Mouse (Mus musculus) stomach, embryonic 14.5 days (tissue): Measurements from ENCODE around the gene Samd5. TPM values are rescaled to one million over a fixed set of nuclear protein-coding genes. Genes with fewer than 3 reads are reported as not detected.

Experiments used
- ATAC-seq: fragments of 200-750 bp; cut with Nextera tagmentation; 2 replicates; pipeline ENCODE4 v1.8.0; 2017; ENCODE audit warnings: low read depth, moderate TSS enrichment; ENCODE audit not compliant: insufficient number of reproducible peaks, insufficient read depth, low FRiP score
- H3K27ac ChIP-seq: fragments of 300-500 bp; sonication (generic); 2 replicates; pipeline ENCODE4 v1.5.1; 2014; ENCODE audit warnings: mild to moderate bottlenecking, low read length, moderate library complexity, mixed read lengths
- H3K27me3 ChIP-seq: fragments of 300-500 bp; sonication (generic); 2 replicates; pipeline ENCODE4 v1.6.1; 2014; ENCODE audit warnings: low read length, control low read depth, mixed read lengths; ENCODE audit not compliant: control insufficient read depth, insufficient read depth
- H3K36me3 ChIP-seq: fragments of 300-500 bp; sonication (generic); 2 replicates; pipeline ENCODE4 v1.6.1; 2014; ENCODE audit warnings: mild to moderate bottlenecking, control low read depth, low read length, moderate library complexity, mixed read lengths; ENCODE audit not compliant: control insufficient read depth, insufficient read depth
- H3K4me1 ChIP-seq: fragments of 300-500 bp; sonication (generic); 2 replicates; pipeline ENCODE4 v1.6.1; 2014; ENCODE audit warnings: low read length, control low read depth, mixed read lengths; ENCODE audit not compliant: control insufficient read depth, insufficient read depth
- H3K4me2 ChIP-seq: fragments of 300-500 bp; sonication (generic); replicated peaks from 2 replicates; pipeline ENCODE4 v1.6.1; 2014; ENCODE audit warnings: low read depth, low read length, control low read depth
- H3K4me3 ChIP-seq: fragments of 300-500 bp; sonication (generic); 2 replicates; pipeline ENCODE4 v1.5.1; 2014; ENCODE audit warnings: low read depth, low read length, control low read depth
- H3K9ac ChIP-seq: fragments of 300-500 bp; sonication (generic); replicated peaks from 2 replicates; pipeline ENCODE4 v1.6.1; 2014; ENCODE audit warnings: low read depth, mild to moderate bottlenecking, control low read depth, low read length, moderate library complexity, mixed read lengths
- H3K9me3 ChIP-seq: fragments of 300-500 bp; sonication (generic); 2 replicates; pipeline ENCODE4 v1.6.1; 2016; ENCODE audit warnings: low read depth, low read length, control low read depth; ENCODE audit not compliant: control insufficient read depth
- WGBS: fragments of 180-500 bp; shearing (Covaris S2); extraction: QIAGEN DNeasy Blood & Tissue Kit; methylation state at CpG from one replicate; pipeline ENCODE4 v1.1.7; 2014; 5-methylcytosine and 5-hydroxymethylcytosine counted together
- polyA plus RNA-seq: library from polyadenylated mRNA; unstranded; fragments of >200 nt; fragmentation: Nextera tagmentation; extraction: Ambion mirVana; gene quantifications from 2 replicates; pipeline ENCODE4 v1.2.1, GENCODE M21; 2014

Samd5 gene
- polyA plus RNA-seq, 1 experiment from 2014 or later: 18.3 TPM

DNA sequence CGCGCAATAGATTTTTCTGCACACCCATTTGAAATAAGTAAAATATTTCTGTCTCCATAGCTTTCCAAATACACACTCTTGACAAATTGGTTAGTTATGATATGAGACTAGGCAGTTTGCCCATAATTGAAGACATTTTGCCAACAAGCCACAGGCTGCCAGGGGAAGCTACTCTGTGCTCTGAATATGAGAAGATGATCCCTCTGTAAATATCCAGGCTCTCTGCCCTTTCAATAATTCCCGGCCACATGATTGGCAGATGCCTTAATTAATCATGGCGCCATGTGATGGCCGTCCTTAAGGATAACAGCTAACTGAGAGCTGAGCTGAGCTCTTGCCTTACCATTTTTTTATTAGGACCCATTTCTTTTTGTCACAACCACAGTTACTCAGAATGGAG lies 69.4 kb downstream of the Samd5 start:
- Histone ChIP-seq H3K4me1 (0 out of 2 replicates have a peak, but pooled peaks cover 8% of the 10 kb centered on the region), H3K4me2 (no peak overlapping the region), H3K27me3 (no peaks in the 10 kb centered on the region), H3K36me3 (no peaks in the 10 kb centered on the region), H3K9me3 (no peaks in the 10 kb centered on the region), H3K27ac (no peak overlapping the region), H3K4me3 (no peak overlapping the region), H3K9ac (no peak overlapping the region)
- ATAC-seq: no peak
- 70% methylated on average over 5 of the region's 5 CpGs for WGBS

DNA sequence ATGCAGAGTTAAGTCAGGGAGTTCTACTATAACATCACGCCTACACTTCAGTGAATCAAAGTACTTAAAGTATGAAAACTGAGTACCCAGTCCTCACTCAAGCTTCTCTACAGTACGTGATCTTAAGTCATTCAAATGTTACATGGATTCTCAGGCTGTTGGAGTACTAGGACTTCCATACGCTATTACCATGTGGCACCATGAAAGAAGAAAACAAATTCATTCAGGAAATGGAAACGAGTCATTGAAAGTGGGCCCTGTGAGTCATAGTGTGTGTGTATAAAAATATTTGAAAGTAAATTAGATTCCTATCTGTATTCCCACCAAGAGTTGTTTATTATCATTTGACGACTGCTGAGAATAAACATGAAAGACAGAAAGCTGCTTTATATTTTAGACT lies 71.7 kb downstream of the Samd5 start:
- Histone ChIP-seq H3K9me3 (no peaks in the 10 kb centered on the region), H3K4me2 (no peak overlapping the region), H3K9ac (no peak overlapping the region), H3K27ac (no peak overlapping the region), H3K4me3 (no peak overlapping the region), H3K27me3 (no peaks in the 10 kb centered on the region), H3K36me3 (no peaks in the 10 kb centered on the region), H3K4me1 (0 out of 2 replicates have a peak, but pooled peaks cover 6% of the 10 kb centered on the region)
- no peak for ATAC-seq
- 63% methylated on average over 5 of the region's 5 CpGs for WGBS

- Histone ChIP-seq H3K9me3 (no peaks in the 10 kb centered on the region), H3K27me3 (no peaks in the 10 kb centered on the region), H3K4me1 (0 out of 2 replicates have a peak, but pooled peaks cover 1% of the 10 kb centered on the region), H3K36me3 (no peaks in the 10 kb centered on the region), H3K9ac (no peak overlapping the region), H3K4me3 (no peak overlapping the region), H3K4me2 (no peak overlapping the region), H3K27ac (no peak overlapping the region)
- WGBS: 73% methylated on average over 5 of the region's 5 CpGs
- no peak for ATAC-seq
Observed at GRCm38 (mm10) chr10:9602845-9603244, 72.2 kb downstream of the Samd5 start.

DNA sequence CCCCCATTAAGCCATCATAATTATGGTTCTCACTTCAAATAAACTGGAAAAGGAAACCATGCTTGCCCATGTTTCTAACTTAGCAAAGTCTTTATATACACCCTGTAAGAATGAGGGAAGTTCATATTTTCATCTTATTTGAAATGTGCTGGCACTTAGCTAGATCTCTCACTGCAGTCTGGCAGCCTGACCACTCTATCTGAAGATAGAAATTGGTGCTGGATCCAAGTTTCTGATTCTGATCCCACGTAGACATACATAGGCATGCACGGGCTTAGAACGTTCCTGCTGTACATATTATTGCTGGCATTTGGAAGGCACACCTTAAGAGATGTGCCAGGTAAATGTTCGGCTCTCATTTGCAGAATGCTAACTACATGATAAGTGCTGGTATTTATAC lies 72.6 kb downstream of the Samd5 start:
- Histone ChIP-seq H3K4me2 (no peak overlapping the region), H3K27me3 (no peaks in the 10 kb centered on the region), H3K9ac (no peak overlapping the region), H3K9me3 (no peaks in the 10 kb centered on the region), H3K27ac (no peak overlapping the region), H3K36me3 (no peaks in the 10 kb centered on the region), H3K4me3 (no peak overlapping the region), H3K4me1 (no peaks in the 10 kb centered on the region)
- WGBS: 89% methylated on average over 4 of the region's 4 CpGs
- ATAC-seq: no peak

DNA sequence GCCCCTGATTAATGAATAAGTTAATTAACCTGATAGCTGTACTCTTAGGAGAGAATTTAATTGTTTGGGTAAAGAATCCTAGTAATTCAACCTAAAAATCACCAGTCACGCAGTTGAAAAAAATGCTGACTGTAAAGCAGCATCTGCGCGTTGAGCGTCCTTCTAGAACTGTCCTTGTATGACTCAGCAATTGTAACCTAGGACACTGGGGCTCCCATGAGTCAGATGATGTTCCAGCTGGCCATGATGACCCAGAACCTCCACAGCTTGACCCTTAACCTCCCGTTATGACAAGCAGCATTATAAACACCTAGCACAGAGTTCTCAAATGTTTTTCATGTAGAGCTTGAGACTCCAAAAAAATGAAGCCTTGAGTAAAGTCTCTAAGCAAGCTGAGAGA lies 78.8 kb downstream of the Samd5 start:
- WGBS: 92% methylated on average over 5 of the region's 5 CpGs
- H3K4me2 ChIP-seq: no peak overlapping the region
- no peaks in the 10 kb centered on the region for H3K4me1 ChIP-seq
- H3K9ac ChIP-seq: no peak overlapping the region
- no peak for ATAC-seq
- no peaks in the 10 kb centered on the region for H3K9me3 ChIP-seq
- no peaks in the 10 kb centered on the region for H3K36me3 ChIP-seq
- no peak overlapping the region for H3K27ac ChIP-seq
- no peak overlapping the region for H3K4me3 ChIP-seq
- no peaks in the 10 kb centered on the region for H3K27me3 ChIP-seq

DNA sequence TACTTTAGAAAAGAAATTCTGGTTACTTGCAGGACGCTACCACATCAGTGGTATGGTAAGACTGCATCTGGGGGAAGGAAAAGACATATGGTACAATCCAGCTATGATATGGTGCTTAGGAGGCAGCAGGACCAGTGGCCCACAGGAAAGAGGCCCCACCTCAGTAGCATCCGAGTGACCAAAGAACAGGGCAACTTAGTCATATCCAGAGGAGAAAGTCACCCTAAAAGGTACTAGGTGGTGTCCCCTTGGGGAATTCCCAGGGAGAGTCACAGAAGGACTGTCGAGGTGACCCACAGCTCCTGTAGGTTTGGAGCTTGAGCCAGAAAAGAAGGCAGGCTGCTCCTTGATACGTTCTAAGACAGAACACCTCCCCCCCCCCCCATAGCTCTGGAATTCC lies 80.3 kb downstream of the Samd5 start:
- no peaks in the 10 kb centered on the region for H3K27me3 ChIP-seq
- no peaks in the 10 kb centered on the region for H3K4me1 ChIP-seq
- no peak overlapping the region for H3K27ac ChIP-seq
- H3K9me3 ChIP-seq: no peaks in the 10 kb centered on the region
- ATAC-seq: no peak
- no peak overlapping the region for H3K9ac ChIP-seq
- no peak overlapping the region for H3K4me3 ChIP-seq
- H3K4me2 ChIP-seq: no peak overlapping the region
- H3K36me3 ChIP-seq: no peaks in the 10 kb centered on the region
- 86% methylated on average over 4 of the region's 4 CpGs for WGBS

DNA sequence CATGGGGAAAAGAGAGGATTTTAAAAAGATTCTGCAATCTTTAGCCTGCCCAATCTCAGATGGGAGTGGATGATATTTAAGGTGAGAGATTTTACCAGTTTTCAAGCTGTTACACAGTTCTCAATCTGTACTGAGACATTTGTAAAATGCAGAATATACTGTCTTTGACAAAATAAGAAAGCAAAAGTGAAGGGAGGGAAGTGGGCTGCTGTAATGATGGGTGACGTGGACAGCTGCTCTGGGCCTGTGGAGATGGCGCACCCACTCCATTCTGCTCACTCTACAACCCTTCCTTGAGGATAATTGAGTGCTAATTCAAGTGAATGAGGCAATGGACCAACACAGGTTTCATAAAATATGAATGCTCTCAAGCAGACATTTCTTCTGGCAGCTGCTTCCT lies 84.4 kb downstream of the Samd5 start:
- no peak overlapping the region for H3K27ac ChIP-seq
- no peaks in the 10 kb centered on the region for H3K4me1 ChIP-seq
- H3K4me3 ChIP-seq: no peak overlapping the region
- no peaks in the 10 kb centered on the region for H3K36me3 ChIP-seq
- 87% methylated on average over 2 of the region's 2 CpGs for WGBS
- ATAC-seq: no peak
- H3K9me3 ChIP-seq: no peaks in the 10 kb centered on the region
- no peaks in the 10 kb centered on the region for H3K27me3 ChIP-seq
- H3K4me2 ChIP-seq: no peak overlapping the region
- H3K9ac ChIP-seq: no peak overlapping the region

GRCm38 (mm10) chr10:9586328-9586727 lies 88.7 kb downstream of the Samd5 start:
- no peaks in the 10 kb centered on the region for H3K9me3 ChIP-seq
- no peaks in the 10 kb centered on the region for H3K27me3 ChIP-seq
- WGBS: 78% methylated on average over 5 of the region's 5 CpGs
- no peaks in the 10 kb centered on the region for H3K4me1 ChIP-seq
- no peak for ATAC-seq
- no peak overlapping the region for H3K9ac ChIP-seq
- H3K4me2 ChIP-seq: no peak overlapping the region
- no peak overlapping the region for H3K27ac ChIP-seq
- H3K4me3 ChIP-seq: no peak overlapping the region
- H3K36me3 ChIP-seq: no peaks in the 10 kb centered on the region

DNA sequence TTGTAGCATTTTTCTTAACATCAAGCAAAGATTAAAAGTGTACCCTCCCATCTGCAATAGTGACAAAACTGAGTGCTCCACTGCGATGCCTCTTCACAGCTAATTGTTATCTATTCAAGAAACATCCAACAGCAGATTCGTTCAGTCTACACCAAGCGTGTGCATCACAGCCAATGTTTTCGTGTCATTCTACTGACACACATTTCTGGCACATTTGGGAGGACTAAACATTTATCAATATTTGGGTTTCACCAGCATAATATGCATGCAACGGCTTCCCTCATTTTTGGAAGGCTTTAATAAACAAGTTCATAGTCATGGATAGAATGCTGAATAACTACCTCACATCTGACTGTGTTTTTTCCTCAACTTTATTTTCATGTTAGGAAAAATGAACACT lies 95.6 kb downstream of the Samd5 start:
- no peaks in the 10 kb centered on the region for H3K27me3 ChIP-seq
- H3K9me3 ChIP-seq: no peaks in the 10 kb centered on the region
- H3K4me1 ChIP-seq: no peaks in the 10 kb centered on the region
- ATAC-seq: no peak
- H3K36me3 ChIP-seq: no peaks in the 10 kb centered on the region
- WGBS: 83% methylated on average over 5 of the region's 5 CpGs
- H3K4me3 ChIP-seq: no peak overlapping the region
- no peak overlapping the region for H3K27ac ChIP-seq
- H3K9ac ChIP-seq: no peak overlapping the region
- no peak overlapping the region for H3K4me2 ChIP-seq
